Mouse (Mus musculus) stomach, postnatal 0 days (tissue): ENCODE data around the gene Gpc2. TPM values are rescaled to one million over a fixed set of nuclear protein-coding genes. Genes with fewer than 3 reads are reported as not detected.

Experiments
- ATAC-seq: fragments of 200-750 bp; cut with Nextera tagmentation; 2 replicates; pipeline ENCODE4 v1.8.0; 2017; ENCODE audit not compliant: low FRiP score, low TSS enrichment
- DNase-seq: peaks from one replicate; pipeline ENCODE4 v3.0.0-alpha.2; 2016; ENCODE audit warnings: low spot score
- H3K27ac ChIP-seq: fragments of 300-500 bp; sonication (generic); replicated peaks from 2 replicates; pipeline ENCODE4 v1.5.1; 2014; ENCODE audit warnings: mild to moderate bottlenecking, control low read depth
- H3K27me3 ChIP-seq: fragments of 300-500 bp; sonication (generic); 2 replicates; pipeline ENCODE4 v1.6.1; 2014; ENCODE audit warnings: low read length; ENCODE audit not compliant: control insufficient read depth, insufficient read depth
- H3K36me3 ChIP-seq: fragments of 300-500 bp; sonication (generic); 2 replicates; pipeline ENCODE4 v1.6.1; 2014; ENCODE audit warnings: low read length, mixed read lengths; ENCODE audit not compliant: control insufficient read depth, insufficient read depth
- H3K4me1 ChIP-seq: fragments of 300-500 bp; sonication (generic); replicated peaks from 2 replicates; pipeline ENCODE4 v1.6.1; 2014; ENCODE audit warnings: antibody characterized with exemption; ENCODE audit not compliant: control insufficient read depth, insufficient read depth
- H3K4me2 ChIP-seq: fragments of 300-500 bp; sonication (generic); replicated peaks from 2 replicates; pipeline ENCODE4 v1.6.1; 2014; ENCODE audit warnings: low read depth, mild to moderate bottlenecking, control low read depth, moderate library complexity
- H3K4me3 ChIP-seq: fragments of 300-500 bp; sonication (generic); 2 replicates; pipeline ENCODE4 v1.5.1; 2014; ENCODE audit warnings: low read depth, low read length, control low read depth
- H3K9ac ChIP-seq: fragments of 300-500 bp; sonication (generic); 2 replicates; pipeline ENCODE4 v1.6.1; 2014; ENCODE audit warnings: mild to moderate bottlenecking, low read length, control low read depth, mixed read lengths
- H3K9me3 ChIP-seq: fragments of 300-500 bp; sonication (generic); 2 replicates; pipeline ENCODE4 v1.6.1; 2016; ENCODE audit warnings: low read length; ENCODE audit not compliant: control insufficient read depth
- CTCF ChIP-seq: IDR thresholded peaks from 2 replicates; pipeline ENCODE4 v1.5.1; 2016; ENCODE audit warnings: antibody characterized with exemption, low read depth, mild to moderate bottlenecking, moderate library complexity
- EP300 ChIP-seq: optimal IDR thresholded peaks from 2 replicates; pipeline ENCODE3; 2016; ENCODE audit warnings: antibody characterized with exemption
- WGBS: fragments of 180-500 bp; shearing (Covaris S2); extraction: QIAGEN DNeasy Blood & Tissue Kit; methylation state at CpG from one replicate; pipeline ENCODE4 v1.1.7; 2014; 5-methylcytosine and 5-hydroxymethylcytosine counted together
- polyA plus RNA-seq: library from polyadenylated mRNA; unstranded; fragments of >200 nt; fragmentation: Nextera tagmentation; extraction: Ambion mirVana; gene quantifications from 2 replicates; pipeline ENCODE4 v1.2.1, GENCODE M21; 2015

Gpc2 gene
- polyA plus RNA-seq, 1 experiment from 2014 or later, result 1.8 TPM

GRCm38 (mm10) chr5:138283540-138283939, 3.7 kb upstream of the Gpc2 start:
- TF ChIP-seq CTCF (peak; percentile 41), EP300 (no peak)
- WGBS, result 55% methylated on average over 1 of the region's 1 CpGs
- Histone ChIP-seq H3K36me3 (no peaks in the 10 kb centered on the region), H3K27me3 (no peaks in the 10 kb centered on the region), H3K4me1 (no peaks in the 10 kb centered on the region), H3K9ac (no peak overlapping the region), H3K27ac (no peak overlapping the region), H3K4me2 (no peak overlapping the region), H3K9me3 (0 out of 2 replicates have a peak, but pooled peaks cover 3% of the 10 kb centered on the region), H3K4me3 (no peak overlapping the region)
- ATAC-seq, result no peak
- DNase-seq, result no peak

GRCm38 (mm10) chr5:138281798-138282197, 2.0 kb upstream of the Gpc2 start:
- Histone ChIP-seq H3K27ac (no peak overlapping the region), H3K9me3 (0 out of 2 replicates have a peak, but pooled peaks cover 3% of the 10 kb centered on the region), H3K9ac (no peak overlapping the region), H3K27me3 (no peaks in the 10 kb centered on the region), H3K4me3 (no peak overlapping the region), H3K36me3 (no peaks in the 10 kb centered on the region), H3K4me2 (no peak overlapping the region), H3K4me1 (no peaks in the 10 kb centered on the region)
- TF ChIP-seq CTCF (no peak), EP300 (no peak)
- 67% methylated on average over 2 of the region's 2 CpGs for WGBS
- no peak for ATAC-seq
- DNase-seq, result no peak

GRCm38 (mm10) chr5:138280829-138281228, 1.0 kb upstream of the Gpc2 start:
- no peak for DNase-seq
- Histone ChIP-seq H3K4me2 (no peak overlapping the region), H3K9ac (no peak overlapping the region), H3K4me1 (no peaks in the 10 kb centered on the region), H3K27me3 (no peaks in the 10 kb centered on the region), H3K36me3 (no peaks in the 10 kb centered on the region), H3K4me3 (no peak overlapping the region), H3K27ac (no peak overlapping the region), H3K9me3 (0 out of 2 replicates have a peak, but pooled peaks cover 3% of the 10 kb centered on the region)
- ATAC-seq, result no peak
- WGBS, result 94% methylated on average over 15 of the region's 15 CpGs
- TF ChIP-seq EP300 (no peak), CTCF (no peak)

GRCm38 (mm10) chr5:138280425-138280768, 592 bp upstream of the Gpc2 start:
- H3K4me3 ChIP-seq, result no peak overlapping the region; the same call in 1 of the 2 replicates
- no peak overlapping the region for H3K27ac ChIP-seq
- H3K9ac ChIP-seq, result no peak overlapping the region
- H3K36me3 ChIP-seq, result no peaks in the 10 kb centered on the region
- H3K27me3 ChIP-seq, result no peaks in the 10 kb centered on the region
- 0 out of 2 replicates have a peak, but pooled peaks cover 3% of the 10 kb centered on the region for H3K9me3 ChIP-seq
- peak overlapping the region; percentile 75; the same call in 1 of the 2 replicates for H3K4me2 ChIP-seq
- TF ChIP-seq EP300, result peak; percentile 92
- TF ChIP-seq CTCF, result no peak
- no peaks in the 10 kb centered on the region for H3K4me1 ChIP-seq
- DNase-seq (no peak), ATAC-seq (no peak)
- WGBS, result 19% methylated on average over 26 of the region's 26 CpGs

GRCm38 (mm10) chr5:138277994-138278393, 1.8 kb downstream of the Gpc2 start:
- TF ChIP-seq CTCF, result no peak
- TF ChIP-seq EP300, result no peak
- H3K36me3 ChIP-seq, result no peaks in the 10 kb centered on the region
- ATAC-seq, result no peak
- H3K4me3 ChIP-seq, result no peak overlapping the region
- no peaks in the 10 kb centered on the region for H3K27me3 ChIP-seq
- DNase-seq, result no peak
- H3K4me1 ChIP-seq, result no peaks in the 10 kb centered on the region; the same call in 1 of the 2 replicates
- H3K9me3 ChIP-seq, result 0 out of 2 replicates have a peak, but pooled peaks cover 3% of the 10 kb centered on the region
- H3K4me2 ChIP-seq, result no peak overlapping the region
- no peak overlapping the region for H3K27ac ChIP-seq
- 87% methylated on average over 7 of the region's 7 CpGs for WGBS
- no peak overlapping the region for H3K9ac ChIP-seq

- TF ChIP-seq CTCF, result no peak
- no peak for TF ChIP-seq EP300
- Histone ChIP-seq H3K9me3 (0 out of 2 replicates have a peak, but pooled peaks cover 2% of the 10 kb centered on the region), H3K4me1 (peaks cover 3% of the 10 kb centered on the region; the same call in 1 of the 2 replicates), H3K36me3 (no peaks in the 10 kb centered on the region), H3K4me2 (peak overlapping the region; percentile 49), H3K27ac (peak overlapping the region; percentile 75), H3K9ac (peak overlapping the region; percentile 45; the same call in 1 of the 2 replicates), H3K27me3 (no peaks in the 10 kb centered on the region), H3K4me3 (peak overlapping the region; percentile 20)
- 33% methylated on average over 41 of the region's 41 CpGs for WGBS
- DNase-seq (peak; percentile 56), ATAC-seq (no peak)
Measured at GRCm38 (mm10) chr5:138275216-138276050, 4.4 kb downstream of the Gpc2 start.
